Mouse (Mus musculus) 3T3-L1 (cell line): Measurements from ENCODE around the gene Itga10.
"Not testable (repeated sequence)": the region's sequence is repeated elsewhere in the genome, so short reads cannot be mapped to it uniquely, and the experiment has no call there.

ENCODE experiments used
- DNase-seq: peaks from one replicate; pipeline ENCODE4 v3.0.0-alpha.2; 2015; ENCODE audit warnings: low read depth, low spot score

The Itga10 gene

GRCm38 (mm10) chr3:96680269-96680956 is 35.0 kb downstream of the Itga10 start:
- DNase-seq, result no peak

DNA sequence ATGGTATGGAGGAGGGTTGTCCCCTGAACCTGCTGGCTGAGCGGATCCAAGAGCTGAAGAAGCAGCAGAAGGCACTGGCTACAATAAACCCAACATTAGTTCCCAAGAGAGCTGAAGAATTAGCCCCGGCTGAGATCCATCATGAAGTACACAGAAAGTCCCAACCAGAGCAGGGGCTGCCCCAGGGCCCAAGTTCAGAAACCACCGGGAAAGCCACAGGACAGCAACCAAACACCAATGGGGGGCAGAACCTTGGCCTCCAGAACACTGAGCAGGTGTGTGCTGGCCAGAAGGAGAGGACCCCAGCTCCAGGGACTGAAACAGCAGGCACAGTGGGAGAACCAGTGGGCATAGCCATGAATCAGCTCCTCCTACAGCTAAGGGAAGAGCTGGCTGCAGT is 38.1 kb downstream of the Itga10 start:
- no peak for DNase-seq

- no peak for DNase-seq
These were observed 38.9 kb downstream of the Itga10 start for GRCm38 (mm10) chr3:96684151-96684821.

DNA sequence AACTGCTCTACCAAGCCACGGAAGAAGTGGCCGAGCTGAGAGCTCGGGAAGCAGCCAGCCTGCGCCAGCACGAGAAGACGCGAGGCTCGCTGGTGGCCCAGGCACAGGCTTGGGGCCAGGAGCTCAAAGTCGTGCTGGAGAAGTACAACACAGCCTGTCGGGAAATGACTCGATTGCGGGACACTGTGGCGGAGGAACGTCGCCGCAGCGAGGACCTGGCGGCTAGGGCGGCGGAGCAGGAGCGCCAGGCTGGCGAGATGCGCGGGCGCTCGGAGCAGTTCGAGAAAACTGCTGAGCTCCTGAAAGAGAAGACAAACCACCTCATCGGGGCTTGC is 39.4 kb downstream of the Itga10 start:
- DNase-seq, result no peak

DNA sequence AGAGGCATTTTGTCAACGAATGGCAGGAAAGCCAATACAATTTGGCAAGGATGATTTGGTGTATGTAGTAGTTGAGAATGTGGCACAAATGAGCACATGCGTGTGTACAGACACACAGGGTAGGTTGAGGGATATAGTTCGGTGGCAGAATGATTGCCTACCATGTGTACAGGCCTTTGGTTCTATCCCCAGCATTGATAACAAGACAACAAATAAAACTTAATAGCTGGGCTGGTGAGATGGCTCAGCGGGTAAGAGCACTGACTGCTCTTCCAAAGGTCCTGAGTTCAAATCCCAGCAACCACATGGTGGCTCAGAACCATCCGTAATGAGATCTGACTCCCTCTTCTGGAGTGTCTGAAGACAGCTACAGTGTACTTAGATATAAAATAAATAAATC is 40.7 kb downstream of the Itga10 start:
- not testable (repeated sequence) for DNase-seq

DNA sequence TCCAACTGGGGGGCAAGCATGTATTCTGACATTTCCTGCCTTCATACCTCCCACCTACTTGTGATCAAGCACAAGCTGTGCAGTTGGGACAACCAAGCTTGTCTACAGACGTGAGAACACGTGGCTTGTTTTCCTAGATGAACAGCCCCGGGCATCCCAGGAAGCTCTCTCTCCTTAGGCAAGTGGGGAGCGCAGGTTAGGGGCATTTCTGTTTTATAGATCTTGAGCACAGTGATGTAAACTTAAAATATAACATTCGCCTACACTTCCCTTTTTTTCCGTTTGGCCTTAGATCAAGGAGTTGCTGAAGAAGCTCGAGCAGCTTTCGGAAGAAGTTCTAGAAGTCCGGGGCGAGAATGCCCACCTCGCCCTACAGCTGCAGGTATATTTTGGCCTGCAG is 43.5 kb downstream of the Itga10 start:
- no peak for DNase-seq

DNA sequence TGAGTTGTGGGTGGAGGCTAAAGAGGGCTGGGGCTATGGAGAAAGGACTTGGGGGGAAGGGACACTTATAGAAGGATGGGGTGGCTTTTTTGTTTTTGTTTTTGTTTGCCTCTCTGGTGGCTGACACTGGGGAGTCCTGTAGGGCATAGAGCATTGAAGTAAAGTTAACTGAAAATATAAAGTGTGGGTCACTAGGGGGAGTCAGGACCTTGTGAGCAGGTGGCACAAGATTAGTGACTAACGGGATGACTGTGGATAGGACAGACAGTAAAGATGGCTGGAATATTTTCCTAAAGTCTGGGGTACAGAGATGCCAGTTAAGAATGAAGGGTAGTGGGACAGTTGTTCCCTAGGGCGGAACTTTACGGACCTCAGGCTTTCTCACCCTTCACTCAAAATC is 44.9 kb downstream of the Itga10 start:
- DNase-seq, result peak; percentile 29

DNA sequence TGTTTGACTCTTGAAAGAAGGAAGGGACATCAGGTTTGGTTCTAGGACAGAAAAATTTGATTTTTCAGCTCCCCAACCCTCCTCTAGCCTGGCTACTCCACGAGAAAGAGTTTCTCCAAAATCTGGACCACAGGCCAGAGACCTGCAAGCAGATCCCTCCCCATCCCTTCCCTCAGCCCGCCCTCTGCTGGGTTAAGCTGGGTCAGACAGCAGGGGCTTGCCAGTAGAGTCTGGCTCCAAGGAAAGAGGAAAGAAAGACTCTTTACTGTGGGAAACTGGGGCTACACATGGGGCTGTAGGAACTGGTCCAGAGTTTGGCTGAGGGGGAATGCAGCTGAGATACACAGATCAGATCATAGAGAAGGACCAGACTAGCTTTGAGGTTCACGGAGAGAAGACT is 47.1 kb downstream of the Itga10 start:
- peak; percentile 62 for DNase-seq

- DNase-seq, result no peak
These were observed 48.2 kb downstream of the Itga10 start for GRCm38 (mm10) chr3:96693579-96693978.

GRCm38 (mm10) chr3:96696198-96696765 is 50.9 kb downstream of the Itga10 start, which contains the start of gene Pias3:
TSS of gene Pias3 (plus strand) at chr3:96696384.
- peak; percentile 88 for DNase-seq

- DNase-seq, result peak; percentile 86
These were observed 51.7 kb downstream of the Itga10 start for GRCm38 (mm10) chr3:96696766-96697732.

GRCm38 (mm10) chr3:96698993-96699690 is 53.8 kb downstream of the Itga10 start:
- no peak for DNase-seq

- DNase-seq, result peak; percentile 69
These were observed 55.0 kb downstream of the Itga10 start for GRCm38 (mm10) chr3:96700376-96700775.

- DNase-seq, result no peak
These were observed 55.6 kb downstream of the Itga10 start for GRCm38 (mm10) chr3:96701003-96701402.

DNA sequence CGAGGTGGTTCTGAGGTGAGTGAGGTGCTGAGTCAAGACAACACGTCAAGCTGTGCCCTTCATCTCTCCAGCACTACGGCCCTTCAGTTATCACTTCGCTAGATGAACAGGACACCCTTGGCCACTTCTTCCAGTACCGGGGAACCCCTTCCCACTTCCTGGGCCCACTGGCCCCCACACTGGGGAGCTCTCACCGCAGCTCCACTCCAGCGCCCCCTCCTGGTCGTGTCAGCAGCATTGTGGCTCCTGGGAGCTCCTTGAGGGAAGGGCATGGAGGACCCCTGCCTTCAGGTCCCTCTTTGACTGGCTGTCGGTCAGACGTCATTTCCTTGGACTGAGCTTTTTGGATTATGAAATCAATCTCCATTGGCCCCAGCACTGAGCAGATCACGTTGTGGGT is 59.4 kb downstream of the Itga10 start:
- DNase-seq, result no peak

- DNase-seq, result no peak
These were observed 60.8 kb downstream of the Itga10 start for GRCm38 (mm10) chr3:96706217-96706616.

- no peak for DNase-seq
These were observed 61.6 kb downstream of the Itga10 start for GRCm38 (mm10) chr3:96706984-96707383.

DNA sequence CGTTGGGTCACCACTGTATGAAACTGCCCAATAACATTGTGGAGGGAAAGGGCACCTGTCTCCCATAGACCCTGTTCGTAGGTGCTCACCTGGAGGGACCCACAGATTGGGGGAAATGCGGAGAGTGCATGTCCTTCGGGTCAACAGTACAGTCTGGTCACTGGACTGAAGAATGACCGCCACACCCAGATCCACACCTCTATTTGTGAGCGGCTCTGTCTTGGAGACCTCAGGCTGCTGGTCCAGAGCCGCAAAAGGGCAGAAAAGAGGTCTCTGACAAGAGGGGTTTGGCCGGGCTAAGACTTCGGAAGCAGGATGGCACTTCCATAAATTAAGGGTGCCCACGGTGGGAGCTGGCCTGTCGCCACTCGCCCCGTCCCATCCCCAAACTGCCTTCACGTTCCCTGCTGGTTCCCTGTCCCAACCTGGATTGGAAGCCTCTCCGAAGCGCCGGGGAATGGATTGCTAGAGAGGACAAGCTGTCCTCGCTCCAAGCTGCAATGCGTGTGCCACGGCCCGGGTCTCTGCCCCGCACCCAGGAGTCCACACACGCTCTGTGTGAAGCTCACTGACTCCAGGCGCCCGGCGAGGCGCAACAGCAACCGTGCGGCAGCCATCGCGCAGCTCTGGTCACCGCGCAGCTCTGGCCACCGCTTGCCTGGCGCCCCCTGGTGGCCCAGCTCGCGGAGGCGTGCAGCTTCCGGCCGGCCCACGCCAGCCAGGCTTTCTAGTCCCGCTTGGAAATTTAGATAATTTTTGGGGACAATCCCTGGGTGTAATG is 62.7 kb downstream of the Itga10 start, which contains the start of gene Nudt17:
TSS of gene Nudt17 (minus strand) at position 660 of the 781 bp plus-strand sequence.
- DNase-seq, result peak; percentile 75

- DNase-seq, result no peak
These were observed 63.3 kb downstream of the Itga10 start for GRCm38 (mm10) chr3:96708684-96709064.
